Mouse (Mus musculus) adipocyte (in vitro differentiated cells): ENCODE data around the gene Rapgef5.

Experiments used
- DNase-seq: peaks from one replicate; pipeline ENCODE4 v3.0.0-alpha.2; 2016; ENCODE audit warnings: low spot score

Gene Rapgef5

DNA sequence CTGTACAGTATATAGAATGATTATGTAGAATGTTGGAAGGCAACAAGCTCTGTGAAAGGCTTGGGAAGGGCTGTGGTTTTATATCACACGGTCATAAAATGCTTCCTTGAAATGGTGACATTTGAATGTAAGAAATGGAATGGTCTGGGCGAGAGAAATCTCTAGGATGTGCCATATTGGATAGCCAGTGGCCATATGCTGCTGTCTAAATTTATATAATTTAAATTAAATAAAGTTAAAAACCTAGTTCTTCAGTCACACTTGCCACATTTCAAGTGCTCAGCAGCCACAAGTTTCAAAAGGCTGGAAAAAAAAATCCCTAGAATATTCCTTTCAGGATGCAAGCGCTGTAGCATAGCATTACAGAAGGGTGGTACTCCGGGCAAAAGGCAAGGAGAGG lies 14.8 kb downstream of the Rapgef5 start:
- DNase-seq, result no peak

DNA sequence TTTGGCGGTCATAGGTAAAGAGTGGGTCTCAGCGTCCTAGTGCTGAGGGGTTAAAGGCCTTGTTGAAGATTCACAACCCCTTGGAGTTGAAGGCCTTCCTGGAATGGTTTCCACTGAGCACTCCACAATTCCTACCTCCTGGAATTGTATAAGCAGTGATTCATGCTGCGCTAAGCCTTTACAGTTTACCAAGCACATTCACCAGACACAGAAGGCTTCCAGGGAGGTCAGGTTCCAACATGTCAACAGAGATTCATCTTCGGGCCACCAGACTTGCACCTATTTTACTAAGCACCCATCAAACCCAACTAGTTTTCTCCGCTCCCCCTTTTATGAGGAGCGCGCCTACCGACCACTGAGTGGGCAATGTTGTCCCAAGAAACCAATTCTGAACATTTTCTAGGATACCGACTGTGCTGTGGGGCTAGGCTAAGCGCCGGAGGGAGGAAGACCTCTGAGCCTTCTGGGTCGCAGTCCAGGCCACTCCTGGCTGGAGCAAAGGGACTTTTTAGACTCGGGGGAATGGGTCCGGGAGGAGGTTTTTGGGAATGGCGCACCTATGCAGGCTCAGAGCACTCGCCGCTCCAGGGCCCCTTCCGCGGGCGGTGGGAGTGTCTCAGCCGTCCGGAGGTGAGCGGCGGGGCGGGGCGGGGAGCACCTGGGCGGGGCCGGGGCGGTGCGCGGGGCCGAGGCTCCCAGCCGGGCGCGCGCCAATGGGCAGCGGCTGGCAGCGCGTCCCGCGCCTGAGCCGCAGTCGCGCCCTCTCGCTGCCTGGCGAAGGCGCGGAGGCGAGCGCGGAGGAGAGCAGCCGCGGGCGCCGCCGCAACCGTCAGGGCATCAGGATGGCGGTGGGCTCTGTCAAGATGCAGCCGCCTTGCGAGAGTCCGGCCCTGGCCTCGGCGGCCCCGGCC lies 17.2 kb downstream of the Rapgef5 start:
- no peak for DNase-seq

DNA sequence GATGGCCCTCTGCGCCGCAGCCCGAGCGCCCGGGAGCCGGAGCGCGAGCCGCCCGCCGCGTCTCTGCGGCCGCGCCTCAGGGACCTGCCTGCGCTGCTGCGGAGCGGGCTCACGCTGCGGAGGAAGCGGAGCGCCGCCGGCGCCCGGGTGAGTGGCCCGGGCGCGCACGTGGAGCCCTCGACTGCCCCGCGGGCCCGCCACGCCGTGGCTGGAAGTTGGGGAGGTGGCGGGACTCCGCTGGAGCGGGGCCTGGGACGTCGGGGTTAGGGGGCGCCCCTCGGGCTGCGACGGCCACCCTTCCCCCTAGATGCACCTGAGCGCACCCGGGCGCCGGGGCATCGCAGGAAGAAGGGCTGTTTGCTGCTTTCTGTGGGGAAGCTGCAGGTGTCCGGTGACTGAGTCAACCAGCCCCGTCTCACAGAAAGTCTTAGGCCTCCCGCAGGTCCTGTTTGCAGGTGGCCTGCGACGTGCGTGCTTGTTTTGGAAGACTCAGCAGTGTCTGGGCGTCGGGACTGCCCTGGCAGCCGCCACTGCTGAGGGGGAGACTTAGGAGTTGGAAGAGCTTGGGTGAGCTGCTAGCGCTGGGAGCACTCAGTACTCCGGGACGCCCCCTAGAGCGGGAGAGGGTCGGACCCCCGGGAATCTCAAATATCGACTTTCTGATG lies 17.9 kb downstream of the Rapgef5 start:
- DNase-seq, result no peak

DNA sequence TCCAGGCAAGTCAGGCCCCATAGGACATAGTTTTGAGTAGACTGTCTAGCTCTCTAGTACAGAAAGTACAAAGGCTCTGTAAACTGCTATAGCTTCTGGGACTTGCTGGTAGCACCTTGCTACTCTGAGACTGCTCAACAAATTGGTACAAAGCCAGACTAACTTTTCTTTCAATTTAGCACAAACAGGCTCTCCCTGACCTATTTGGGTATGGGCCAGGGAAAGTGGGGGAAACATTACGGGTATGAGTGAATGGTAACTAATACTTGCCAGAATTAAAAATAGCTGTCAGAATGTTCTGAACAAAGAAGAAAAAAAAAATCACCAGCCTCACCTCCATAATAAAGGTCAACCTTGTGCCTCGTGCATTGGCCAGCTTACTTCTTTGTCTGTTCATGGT lies 24.1 kb downstream of the Rapgef5 start:
- no peak for DNase-seq

DNA sequence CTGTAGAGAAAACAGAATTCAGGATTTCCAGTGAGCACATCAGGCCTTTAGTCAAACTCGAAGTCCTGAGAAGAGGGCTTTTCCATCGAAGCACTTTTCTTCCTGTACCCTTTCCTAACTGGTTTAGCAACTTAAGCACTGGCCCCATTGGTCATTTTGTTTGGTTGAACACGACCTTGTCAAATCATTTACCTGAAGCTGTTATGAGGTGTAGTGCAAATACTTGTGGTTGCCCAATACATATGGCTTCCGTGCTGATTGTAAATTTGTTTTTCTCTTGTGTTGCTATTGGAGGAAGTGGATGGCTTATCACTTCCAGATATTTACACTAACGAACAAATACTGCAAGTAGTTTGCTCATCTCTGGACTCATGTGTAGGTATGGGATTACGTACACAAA lies 29.0 kb downstream of the Rapgef5 start:
- DNase-seq, result no peak

DNA sequence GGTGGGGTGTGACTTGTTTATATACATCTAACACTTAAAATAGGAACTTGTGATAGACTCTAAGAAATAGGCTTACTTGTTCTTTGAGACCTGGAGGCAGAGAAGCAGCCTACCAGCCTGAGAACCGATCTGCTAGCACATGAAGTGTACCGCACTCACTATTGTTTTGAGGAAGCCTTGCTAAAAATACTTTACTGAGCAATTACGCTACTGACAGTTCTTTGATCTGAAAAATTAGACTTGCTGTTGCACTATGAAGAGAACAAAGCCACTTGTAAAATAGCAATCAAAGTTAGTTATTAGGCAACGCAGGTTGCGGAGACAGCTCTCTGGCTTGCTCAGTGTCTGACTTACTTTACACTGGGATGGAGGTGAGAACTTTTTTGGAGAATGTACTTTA lies 37.1 kb downstream of the Rapgef5 start:
- DNase-seq, result no peak

DNA sequence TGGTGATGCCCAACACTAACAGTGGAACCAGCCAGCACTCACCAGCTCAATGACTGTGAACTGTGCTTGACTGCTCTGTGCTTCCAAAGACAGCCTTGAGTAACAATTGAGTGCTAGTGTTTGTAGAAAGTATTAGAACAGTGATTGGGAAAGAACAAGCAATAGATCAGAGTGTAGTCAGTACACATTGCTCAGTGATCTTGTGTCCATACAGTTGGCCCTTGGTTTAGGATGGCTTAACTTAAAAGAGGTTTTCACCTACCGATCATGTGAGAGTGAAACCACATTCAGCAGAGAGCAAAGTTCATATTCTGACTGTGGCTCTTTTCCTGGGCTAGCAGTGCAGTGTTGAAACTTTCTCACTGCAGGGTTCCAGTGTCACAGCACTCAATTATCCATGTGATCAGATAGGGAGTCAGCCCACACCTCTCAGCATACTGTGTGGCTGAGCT lies 38.4 kb downstream of the Rapgef5 start:
- no peak for DNase-seq

DNA sequence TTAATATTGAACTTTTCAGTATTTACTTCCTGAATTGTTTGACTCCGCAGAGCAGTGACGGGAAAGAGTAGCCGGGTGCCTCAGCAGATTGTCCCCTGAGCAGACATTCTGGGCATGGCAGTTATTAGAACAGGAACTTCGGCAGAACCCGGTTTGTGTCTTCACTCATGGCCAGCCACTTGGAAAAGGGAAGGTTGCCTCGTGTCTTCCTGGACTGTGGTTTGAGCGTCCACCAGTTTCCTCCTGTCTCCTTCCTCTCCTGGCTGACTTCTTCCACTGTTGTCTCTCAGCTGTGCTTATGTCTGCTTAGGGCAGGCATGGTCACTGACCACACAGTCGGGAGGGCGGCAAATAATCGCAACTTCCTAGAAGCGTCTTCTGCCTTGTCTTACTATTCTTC lies 44.2 kb downstream of the Rapgef5 start:
- no peak for DNase-seq

DNA sequence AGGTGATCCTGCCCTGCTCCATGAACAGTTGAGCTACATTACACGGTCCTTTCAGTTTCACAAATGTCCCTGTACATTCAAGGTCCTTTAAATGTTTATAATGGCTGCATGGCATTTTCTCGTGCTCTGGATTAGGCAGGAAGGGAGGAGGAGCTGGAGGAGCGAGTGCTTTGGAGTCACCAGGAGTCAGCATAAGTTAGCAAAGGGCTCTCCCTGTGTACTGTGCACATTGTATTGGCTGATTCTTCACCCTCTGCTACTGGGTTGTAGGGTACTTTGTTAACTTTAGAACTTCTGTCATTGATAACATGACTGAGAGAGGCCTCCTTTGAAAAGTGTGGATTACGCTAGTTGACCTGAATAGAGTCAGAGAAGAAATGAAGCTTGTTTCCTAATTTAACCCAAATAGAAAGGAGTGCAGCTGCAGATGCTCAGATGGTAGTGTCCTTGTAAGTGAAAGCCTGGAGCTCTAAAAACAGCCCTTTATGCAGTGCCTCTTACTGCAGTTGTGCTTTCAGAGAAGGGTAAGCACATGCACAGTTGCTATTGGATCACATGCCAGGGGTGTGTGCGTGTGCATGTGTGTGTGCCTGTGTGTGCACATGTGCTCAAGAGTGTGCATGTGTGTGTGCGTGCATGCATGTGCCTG lies 45.3 kb downstream of the Rapgef5 start:
- DNase-seq, result no peak

DNA sequence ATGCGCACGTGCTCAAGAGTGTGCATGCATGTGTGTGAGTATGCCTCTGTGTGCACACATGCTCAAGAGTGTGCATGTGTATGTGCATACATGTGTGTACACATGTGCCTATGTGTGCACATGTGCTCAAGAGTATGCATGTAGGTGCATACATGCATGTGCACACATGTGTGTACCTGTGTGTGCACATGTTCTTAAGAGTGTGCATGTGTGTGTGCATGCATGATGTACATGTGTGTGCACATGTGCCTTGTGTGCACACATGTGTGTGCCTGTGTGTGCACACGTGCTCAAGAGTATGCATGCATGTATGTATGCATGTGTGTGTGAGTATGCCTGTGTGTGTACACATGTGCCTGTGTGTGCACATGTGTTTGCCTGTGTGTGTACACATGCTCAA lies 45.8 kb downstream of the Rapgef5 start:
- no peak for DNase-seq

DNA sequence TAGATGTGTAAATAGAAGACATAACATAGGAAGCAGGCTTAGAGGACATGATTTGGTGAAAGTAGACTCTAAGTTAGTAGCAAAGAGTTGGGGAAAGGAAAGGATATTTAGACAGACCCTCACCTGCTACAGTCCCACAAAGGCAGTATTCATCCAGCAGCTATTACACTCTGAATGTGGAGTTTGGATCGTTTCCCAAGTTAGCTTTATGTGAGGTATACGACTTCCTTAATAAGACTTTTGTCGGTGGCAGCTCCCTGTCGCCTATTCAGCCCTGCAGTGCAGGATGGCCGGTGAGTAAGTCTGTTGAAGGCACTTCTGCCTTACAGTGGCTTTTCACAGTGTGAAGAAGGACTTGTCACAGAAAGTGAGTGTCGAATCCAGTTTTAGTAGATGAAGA lies 47.6 kb downstream of the Rapgef5 start:
- no peak for DNase-seq

DNA sequence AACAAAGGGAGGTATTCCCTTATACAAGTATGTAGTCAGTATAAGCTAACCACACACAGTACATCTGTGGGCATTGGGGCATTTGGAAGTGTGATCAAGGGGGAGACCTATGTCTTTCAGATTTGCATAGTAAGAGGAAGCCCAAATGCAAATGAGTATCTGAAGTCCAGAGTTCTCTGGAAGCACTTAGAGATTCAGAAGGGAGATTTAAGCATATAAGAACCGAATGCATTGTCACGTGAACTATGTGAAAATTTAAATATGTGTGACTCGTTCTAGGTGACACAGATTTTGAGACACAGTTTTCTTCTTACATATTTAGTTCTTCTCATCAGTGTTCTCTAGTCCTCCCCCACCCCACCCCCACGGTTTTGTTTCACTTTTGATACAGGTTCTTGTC lies 50.0 kb downstream of the Rapgef5 start:
- DNase-seq, result no peak

DNA sequence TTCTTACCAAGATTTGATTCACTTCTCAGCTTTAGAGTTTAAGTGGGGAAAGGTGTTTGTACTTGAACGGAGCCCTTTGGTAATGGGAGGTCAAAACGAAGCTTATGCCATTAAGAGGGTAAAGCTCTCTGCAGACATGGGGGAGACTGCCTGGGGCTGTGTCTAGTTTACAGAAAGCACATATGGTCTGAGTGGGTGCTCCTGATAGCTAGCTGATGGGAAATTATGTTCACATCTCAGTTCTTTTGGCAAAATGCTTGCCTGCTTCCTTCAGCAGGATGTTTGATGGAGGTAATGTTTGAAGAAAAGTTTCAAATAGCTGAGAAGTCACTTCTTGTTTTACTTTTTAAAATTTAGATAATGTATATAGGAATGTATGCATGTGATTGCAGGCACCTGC lies 53.4 kb downstream of the Rapgef5 start:
- DNase-seq, result no peak

DNA sequence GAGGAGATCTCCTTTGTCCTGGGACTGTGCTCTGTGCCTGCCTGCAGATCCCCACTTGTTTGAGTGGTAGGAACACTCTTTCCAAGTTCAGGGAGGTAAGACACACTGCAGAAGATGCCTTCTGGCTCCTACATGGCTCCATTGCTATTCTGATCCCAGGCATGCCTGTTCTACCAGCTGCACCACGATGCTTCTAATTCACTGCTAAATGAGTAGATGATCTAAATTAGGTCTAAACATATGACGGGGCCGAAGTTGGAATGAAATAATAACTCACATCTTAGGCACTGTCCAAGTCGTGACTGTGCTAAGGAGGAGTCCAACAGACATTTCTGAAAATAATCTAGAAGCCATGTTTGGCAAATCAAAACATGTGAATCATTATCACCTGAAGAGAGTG lies 68.0 kb downstream of the Rapgef5 start:
- DNase-seq, result no peak

DNA sequence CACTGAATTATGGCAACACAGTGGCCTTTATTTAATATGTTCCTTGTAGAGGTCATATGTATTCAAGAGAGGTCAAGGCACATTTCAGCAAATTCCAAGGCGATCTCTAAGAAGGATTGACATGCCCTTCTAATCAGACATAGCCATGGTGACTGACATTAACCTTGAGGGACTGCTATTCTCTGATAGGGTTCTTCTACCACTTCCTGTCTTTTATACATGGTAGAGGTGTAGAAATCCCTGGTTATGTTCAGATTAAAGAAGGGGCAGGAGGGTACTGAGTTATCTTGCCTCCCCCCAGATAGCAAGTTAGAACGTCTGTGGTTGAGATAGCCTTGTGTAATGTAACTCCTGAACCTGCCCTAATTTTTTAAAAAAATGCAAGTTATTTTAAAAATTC lies 69.1 kb downstream of the Rapgef5 start:
- no peak for DNase-seq

DNA sequence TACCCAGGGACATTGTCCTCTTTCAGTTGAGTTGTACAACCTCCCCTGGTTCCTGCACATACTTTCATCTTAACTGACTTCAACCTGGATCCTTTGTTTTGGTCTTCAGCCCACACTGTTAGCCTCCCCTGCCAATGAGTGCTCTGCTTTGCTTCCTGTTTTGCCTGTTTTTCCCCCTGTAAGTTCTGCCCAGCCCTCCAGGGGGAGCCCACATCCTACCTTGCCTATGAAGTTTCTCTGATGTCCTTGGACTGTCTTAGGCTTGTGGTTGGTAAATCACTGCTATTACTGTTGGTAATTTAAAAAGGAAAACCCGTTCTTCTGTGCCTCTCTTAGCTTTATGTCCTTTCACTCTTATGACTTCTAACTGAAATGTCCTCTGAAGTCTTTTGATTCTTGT lies 69.8 kb downstream of the Rapgef5 start:
- DNase-seq, result peak; percentile 9

DNA sequence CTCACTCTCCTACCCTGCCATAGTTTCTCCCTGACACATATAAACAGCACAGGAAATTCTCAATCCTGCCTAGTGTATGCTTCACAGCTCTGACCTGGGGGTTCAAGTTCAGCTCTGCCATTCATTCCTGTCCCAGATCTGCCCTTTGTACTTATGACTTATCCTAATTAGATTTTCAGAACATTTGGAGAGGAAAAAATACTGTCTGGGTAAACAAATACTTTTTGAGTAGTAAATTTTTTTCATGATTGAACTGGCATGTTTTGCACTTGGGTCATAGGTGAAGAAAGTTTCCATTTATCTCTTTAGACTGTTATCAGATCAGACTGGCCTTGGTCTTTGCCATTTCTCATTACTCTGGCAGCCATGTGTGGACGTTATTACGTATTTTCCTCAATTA lies 72.9 kb downstream of the Rapgef5 start:
- no peak for DNase-seq

DNA sequence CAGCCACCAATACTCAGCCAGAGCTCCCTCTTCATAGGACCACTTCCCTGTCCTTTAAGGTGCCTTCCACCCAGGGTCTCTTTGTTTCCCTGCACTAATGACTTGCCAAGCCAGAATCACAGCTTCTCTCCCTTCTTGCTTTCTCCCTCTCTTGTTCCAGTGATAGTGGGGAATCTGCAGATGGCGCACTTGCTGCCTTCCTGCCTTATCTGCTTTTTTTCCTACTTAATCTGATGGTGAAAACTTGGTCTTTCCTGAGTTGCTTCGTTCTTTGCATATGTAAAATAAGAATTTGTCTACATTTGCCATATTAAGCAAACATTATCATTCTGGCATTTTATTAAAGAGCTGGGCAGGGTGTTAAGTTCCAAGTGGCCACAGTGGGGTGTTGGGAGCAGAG lies 75.7 kb downstream of the Rapgef5 start:
- DNase-seq, result no peak

DNA sequence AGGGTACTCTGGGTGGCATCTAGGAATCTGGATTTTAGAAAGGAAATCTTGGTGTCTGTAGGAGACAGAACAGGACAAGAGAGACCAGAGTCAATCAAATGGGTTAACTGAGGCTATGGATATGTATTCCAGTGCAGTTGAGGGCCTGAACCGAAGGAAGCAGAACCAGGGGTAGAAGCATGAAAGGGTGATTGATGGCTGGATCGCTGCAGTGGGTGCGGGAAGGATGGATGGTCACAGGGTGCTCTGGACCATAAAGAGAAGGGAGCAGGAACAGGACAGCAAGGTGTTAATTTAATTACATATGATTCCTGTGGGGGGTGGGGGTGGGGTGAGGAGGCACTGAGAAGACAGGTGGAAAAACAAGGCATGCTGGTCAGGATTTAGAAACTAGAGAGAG lies 76.3 kb downstream of the Rapgef5 start:
- no peak for DNase-seq

DNA sequence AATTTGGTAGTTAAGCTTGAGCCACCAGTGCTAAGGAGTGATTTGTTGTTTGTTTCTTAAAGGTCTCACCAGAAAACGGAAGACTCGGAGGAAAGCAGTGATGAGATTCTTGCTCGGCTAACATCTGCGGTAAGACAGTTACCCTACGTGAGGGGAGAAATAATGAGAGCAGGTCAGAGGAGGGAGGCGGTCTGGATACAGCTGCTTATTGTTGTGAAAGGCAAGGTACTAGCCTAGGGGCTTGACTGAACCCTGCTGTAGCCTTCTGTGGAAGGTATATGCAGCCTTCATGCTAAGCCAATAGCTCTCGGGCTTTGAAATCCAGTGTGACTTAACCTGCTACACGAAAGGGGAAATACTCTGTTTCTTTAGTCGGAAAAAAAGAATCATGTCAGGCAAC lies 78.9 kb downstream of the Rapgef5 start:
- no peak for DNase-seq

DNA sequence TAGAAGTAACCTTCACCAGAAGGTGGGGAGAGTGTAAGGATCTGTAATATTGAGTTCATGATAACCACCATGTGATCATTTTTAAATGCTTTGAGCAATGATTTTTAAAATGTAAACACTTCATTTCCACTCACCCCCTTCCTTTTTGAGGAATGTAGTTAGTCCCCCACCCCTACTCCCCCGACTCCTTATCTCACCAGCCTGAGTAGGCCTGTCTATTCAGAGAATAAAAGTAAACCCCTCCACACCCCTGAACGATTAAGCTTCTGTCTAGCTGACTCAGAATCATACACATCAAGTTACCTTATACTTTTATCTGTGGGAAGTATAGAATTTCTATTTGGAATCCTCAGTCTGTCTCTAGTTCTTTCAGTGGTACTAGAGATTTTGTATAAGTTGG lies 81.9 kb downstream of the Rapgef5 start:
- DNase-seq, result no peak

DNA sequence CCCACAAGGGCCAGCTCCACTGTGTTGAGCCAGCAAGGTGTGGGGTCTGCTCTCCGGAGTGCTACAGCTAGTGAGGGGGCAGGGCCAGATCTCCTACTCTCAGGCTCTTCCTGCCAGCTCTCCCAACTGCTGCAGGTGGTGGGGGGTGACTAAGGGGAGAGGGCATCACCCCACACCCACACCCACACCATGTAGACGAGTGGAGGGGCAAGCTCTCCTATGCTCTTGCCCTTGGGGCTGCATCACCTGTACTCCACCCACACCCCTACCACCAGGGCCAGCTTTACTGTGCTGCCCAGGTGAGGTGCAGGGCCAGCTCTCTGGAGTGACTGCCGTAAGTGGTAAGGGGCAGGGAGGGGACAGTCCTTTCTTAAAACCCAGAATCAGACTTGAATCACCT lies 89.7 kb downstream of the Rapgef5 start:
- DNase-seq, result no peak

DNA sequence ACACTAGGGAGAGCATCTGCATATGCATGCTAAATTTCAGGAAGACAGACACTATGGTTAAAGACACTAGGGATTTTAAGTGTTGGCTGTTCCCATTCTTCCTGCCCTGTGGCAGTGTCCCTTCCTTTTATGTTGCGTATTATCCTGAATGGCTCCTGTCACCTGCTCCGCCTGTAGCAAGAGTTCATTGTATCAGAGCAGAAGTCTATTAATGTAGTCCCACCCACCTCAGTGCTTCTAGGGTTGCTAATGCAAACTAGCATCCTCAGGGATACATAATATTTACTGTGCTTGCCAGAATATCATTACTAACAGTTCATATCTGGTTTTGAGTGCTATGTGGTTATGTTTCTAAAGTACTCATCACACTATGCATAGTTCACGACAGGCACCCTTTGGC lies 96.4 kb downstream of the Rapgef5 start:
- DNase-seq, result no peak
